Mouse (Mus musculus) cerebellum, adult 2 months (tissue): ENCODE measurements at regions not wholly inside any gene's neighbourhood (a gene's known extent, or its start where the extent isn't known, plus 50 kb on each side); places are given as distances from the start of the nearest gene placed in this dataset.

Source experiments
- CTCF ChIP-seq: fragments of 200-500 bp; IDR thresholded peaks from 2 replicates; pipeline ENCODE4 v1.5.1; 2011; ENCODE audit warnings: low read depth, mild to moderate bottlenecking, control low read depth, low read length, moderate library complexity, borderline replicate concordance; ENCODE audit not compliant: insufficient read depth
- POLR2A ChIP-seq: fragments of 200-500 bp; IDR thresholded peaks from 2 replicates; pipeline ENCODE4 v1.6.1; 2011; ENCODE audit warnings: low read length, control low read depth, borderline replicate concordance; ENCODE audit not compliant: insufficient read depth

GRCm38 (mm10) chr14:15914176-15914575, 334.9 kb upstream of the Ngly1 start:
- TF ChIP-seq CTCF (no peak), POLR2A (no peak)
